Mouse (Mus musculus): ENCODE measurements around the gene Kmt5a. TPM values are rescaled to one million over a fixed set of nuclear protein-coding genes. Genes with fewer than 3 reads are reported as not detected.
A peak's percentile ranks its signal among the peaks of the same experiment; 100 is the strongest.

Gene Kmt5a
- 50.3 and 57.5 TPM in 2 replicates for polyA plus RNA-seq (2014; fragmentation: Nextera tagmentation; extraction: Ambion mirVana)

DNA sequence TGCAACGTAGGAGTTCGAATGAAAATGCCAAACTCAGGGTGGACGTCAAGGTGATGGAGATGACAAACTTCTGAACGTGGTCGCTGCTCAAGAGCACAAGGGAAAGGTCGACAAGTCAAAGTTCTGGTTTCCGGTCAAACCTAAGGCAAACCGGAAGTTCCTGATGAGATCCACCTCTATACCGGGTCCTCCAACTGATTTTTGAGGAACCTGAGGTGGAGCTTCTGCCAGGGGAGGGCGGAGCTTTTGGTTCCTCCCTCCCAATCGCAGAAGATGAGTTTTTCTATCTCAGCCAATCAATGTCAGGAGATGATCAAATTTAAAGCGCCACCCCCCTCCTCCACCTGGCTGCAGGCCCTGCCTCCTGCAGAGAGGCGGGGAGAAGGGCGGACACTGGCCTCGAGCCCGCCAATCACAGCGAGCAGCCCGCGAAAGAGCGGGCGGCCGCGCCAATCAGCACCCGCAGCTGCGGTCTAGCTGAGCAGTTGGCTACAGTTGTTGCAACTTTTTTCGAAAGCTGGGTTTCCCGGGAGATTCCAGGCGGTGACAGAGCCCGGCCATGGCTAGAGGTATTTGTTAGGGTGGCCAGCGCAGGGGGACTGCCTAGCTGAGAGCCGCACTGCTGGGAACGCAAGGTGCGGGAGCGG lies at the start of gene Kmt5a:
Kmt5a (plus strand) TSS at position 484 of the 647 bp plus-strand sequence.
- Histone ChIP-seq H3K4me3 (ENCODE audit: low read depth, low read length) (peak within 1 kb of the TSS; percentile 70), H3K27ac (replicated peaks; ENCODE audit: low read depth, low read length) (peak within 1 kb of the TSS; percentile 80), H3K4me2 (ENCODE audit: low read depth, low read length) (peak within 1 kb of the TSS; percentile 93), H3K27me3 (replicated peaks; ENCODE audit: control insufficient read depth, insufficient read depth, low read length) (no peaks in the 10 kb centered on the region), H3K36me3 (ENCODE audit: control insufficient read depth, insufficient read depth, low read length) (no peaks in the 10 kb centered on the region), H3K4me1 (ENCODE audit: control insufficient read depth, insufficient read depth, low read length) (peaks cover 14% of the 10 kb centered on the region), H3K9ac (ENCODE audit: low read depth, low read length) (peak within 1 kb of the TSS; percentile 76), H3K9me3 (ENCODE audit: control insufficient read depth, low read length) (no peaks in the 10 kb centered on the region)
- ATAC-seq (ENCODE audit: low read depth) (peak; percentile 99), DNase-seq (ENCODE audit: low spot score) (peak; percentile 98)
- WGBS, result under 1% methylated on average over 29 of the region's 34 CpGs

DNA sequence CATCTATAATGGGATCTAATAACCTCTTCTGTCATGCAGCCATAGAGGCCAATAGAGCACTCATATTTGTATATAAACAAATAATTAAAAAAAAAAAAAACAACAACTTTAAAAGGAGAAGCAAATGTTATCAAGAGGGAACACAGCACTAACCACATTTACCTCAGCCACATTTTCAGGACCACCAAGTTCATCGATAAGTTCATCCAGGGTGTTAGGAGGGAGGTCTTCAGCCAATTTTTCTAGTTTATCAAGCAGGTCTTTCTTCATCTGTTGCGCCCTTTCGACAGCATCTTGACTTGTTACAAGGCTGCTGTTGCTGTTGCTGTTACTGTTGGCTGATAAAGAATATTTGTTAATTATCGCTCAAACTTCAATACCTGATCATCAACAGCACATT lies 47.3 kb upstream of the Kmt5a start:
- no peak for DNase-seq (ENCODE audit: low spot score)
- ATAC-seq (ENCODE audit: low read depth), result no peak
- no peaks in the 10 kb centered on the region for H3K9me3 ChIP-seq (ENCODE audit: control insufficient read depth, low read length)
- H3K27ac ChIP-seq (replicated peaks; ENCODE audit: low read depth, low read length), result no peak overlapping the region
- H3K4me3 ChIP-seq (ENCODE audit: low read depth, low read length), result no peak overlapping the region
- no peak overlapping the region for H3K9ac ChIP-seq (ENCODE audit: low read depth, low read length)
- peaks cover 97% of the 10 kb centered on the region for H3K36me3 ChIP-seq (ENCODE audit: control insufficient read depth, insufficient read depth, low read length)
- H3K4me1 ChIP-seq (ENCODE audit: control insufficient read depth, insufficient read depth, low read length), result no peaks in the 10 kb centered on the region
- 94% methylated on average over 4 of the region's 4 CpGs for WGBS
- H3K27me3 ChIP-seq (replicated peaks; ENCODE audit: control insufficient read depth, insufficient read depth, low read length), result no peaks in the 10 kb centered on the region
- no peak overlapping the region for H3K4me2 ChIP-seq (ENCODE audit: low read depth, low read length)

DNA sequence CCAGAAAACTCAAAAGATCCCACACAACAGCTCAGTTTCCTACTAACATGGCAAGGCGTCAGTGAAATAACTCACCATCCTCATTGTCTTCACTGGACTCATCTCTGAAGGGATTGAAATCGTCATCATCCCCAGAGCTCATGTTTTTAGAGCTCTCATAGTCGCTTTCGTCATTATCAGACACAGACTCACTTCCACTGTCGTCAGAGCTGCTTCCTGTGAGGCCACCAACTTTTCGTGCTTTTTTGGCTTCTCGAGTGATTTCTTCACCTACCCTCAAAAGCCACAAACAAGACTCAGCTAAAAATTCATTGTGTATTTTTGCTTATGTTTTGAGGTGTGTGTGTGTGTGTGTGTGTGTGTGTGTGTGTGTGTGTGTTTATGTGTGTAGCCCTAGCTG lies 46.0 kb upstream of the Kmt5a start:
- Histone ChIP-seq H3K27ac (replicated peaks; ENCODE audit: low read depth, low read length) (no peak overlapping the region), H3K27me3 (replicated peaks; ENCODE audit: control insufficient read depth, insufficient read depth, low read length) (no peaks in the 10 kb centered on the region), H3K9me3 (ENCODE audit: control insufficient read depth, low read length) (no peaks in the 10 kb centered on the region), H3K36me3 (ENCODE audit: control insufficient read depth, insufficient read depth, low read length) (peaks cover 99% of the 10 kb centered on the region), H3K9ac (ENCODE audit: low read depth, low read length) (no peak overlapping the region), H3K4me2 (ENCODE audit: low read depth, low read length) (no peak overlapping the region), H3K4me1 (ENCODE audit: control insufficient read depth, insufficient read depth, low read length) (no peaks in the 10 kb centered on the region), H3K4me3 (ENCODE audit: low read depth, low read length) (no peak overlapping the region)
- ATAC-seq (ENCODE audit: low read depth) (no peak), DNase-seq (ENCODE audit: low spot score) (no peak)
- 88% methylated on average over 7 of the region's 7 CpGs for WGBS

DNA sequence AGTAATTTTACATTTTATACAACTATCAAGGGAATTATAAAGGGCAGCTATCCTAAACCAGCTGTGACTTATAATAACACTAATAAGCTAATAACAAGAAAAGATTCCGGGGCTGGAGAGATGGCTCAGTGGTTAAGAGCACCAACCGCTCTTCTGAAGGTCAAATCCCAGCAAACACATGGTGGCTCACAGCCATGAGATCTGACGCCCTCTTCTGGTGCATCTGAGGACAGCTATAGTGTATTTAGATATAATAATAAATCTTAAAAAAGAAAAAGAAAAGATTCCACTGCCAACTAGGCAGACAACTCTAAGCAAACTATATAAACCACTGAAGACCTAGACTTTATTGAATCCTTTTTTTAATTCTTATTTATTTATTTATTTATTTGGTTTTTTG lies 28.9 kb upstream of the Kmt5a start:
- 81% methylated on average over 3 of the region's 3 CpGs for WGBS

DNA sequence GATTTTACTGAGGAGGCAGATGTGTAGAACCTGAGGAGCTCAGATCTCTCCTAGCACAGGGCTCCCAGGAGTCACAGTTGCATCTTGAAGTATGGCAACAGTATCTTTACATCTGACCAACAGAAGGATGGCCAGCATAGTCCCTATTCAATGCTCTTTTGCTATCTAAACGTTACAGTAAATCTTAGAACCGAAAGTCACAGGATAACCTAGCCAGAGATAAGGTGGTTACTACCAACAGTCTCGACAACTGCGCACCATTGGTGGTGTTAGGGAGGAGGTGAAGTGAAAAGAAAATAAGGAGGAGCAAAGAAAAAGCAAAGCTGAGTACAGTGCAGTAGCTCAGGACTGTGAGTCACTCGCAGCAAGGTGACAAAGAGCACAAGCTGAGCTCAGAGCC lies 27.6 kb upstream of the Kmt5a start:
- no peaks in the 10 kb centered on the region for H3K9me3 ChIP-seq (ENCODE audit: control insufficient read depth, low read length)
- 94% methylated on average over 5 of the region's 5 CpGs for WGBS
- H3K4me3 ChIP-seq (ENCODE audit: low read depth, low read length), result no peak overlapping the region
- no peak overlapping the region for H3K27ac ChIP-seq (replicated peaks; ENCODE audit: low read depth, low read length)
- H3K4me1 ChIP-seq (ENCODE audit: control insufficient read depth, insufficient read depth, low read length), result no peaks in the 10 kb centered on the region
- H3K36me3 ChIP-seq (ENCODE audit: control insufficient read depth, insufficient read depth, low read length), result peaks cover 69% of the 10 kb centered on the region
- H3K4me2 ChIP-seq (ENCODE audit: low read depth, low read length), result no peak overlapping the region
- ATAC-seq (ENCODE audit: low read depth), result no peak
- no peak for DNase-seq (ENCODE audit: low spot score)
- H3K27me3 ChIP-seq (replicated peaks; ENCODE audit: control insufficient read depth, insufficient read depth, low read length), result no peaks in the 10 kb centered on the region
- no peak overlapping the region for H3K9ac ChIP-seq (ENCODE audit: low read depth, low read length)

More for the DNA sequence above, 28.9 kb upstream of the Kmt5a start:
- no peak for ATAC-seq (ENCODE audit: low read depth)
- Histone ChIP-seq H3K27ac (replicated peaks; ENCODE audit: low read depth, low read length) (no peak overlapping the region), H3K4me3 (ENCODE audit: low read depth, low read length) (no peak overlapping the region), H3K4me1 (ENCODE audit: control insufficient read depth, insufficient read depth, low read length) (no peaks in the 10 kb centered on the region), H3K36me3 (ENCODE audit: control insufficient read depth, insufficient read depth, low read length) (peaks cover 80% of the 10 kb centered on the region), H3K4me2 (ENCODE audit: low read depth, low read length) (no peak overlapping the region), H3K9me3 (ENCODE audit: control insufficient read depth, low read length) (no peaks in the 10 kb centered on the region), H3K27me3 (replicated peaks; ENCODE audit: control insufficient read depth, insufficient read depth, low read length) (no peaks in the 10 kb centered on the region), H3K9ac (ENCODE audit: low read depth, low read length) (no peak overlapping the region)
- no peak for DNase-seq (ENCODE audit: low spot score)

DNA sequence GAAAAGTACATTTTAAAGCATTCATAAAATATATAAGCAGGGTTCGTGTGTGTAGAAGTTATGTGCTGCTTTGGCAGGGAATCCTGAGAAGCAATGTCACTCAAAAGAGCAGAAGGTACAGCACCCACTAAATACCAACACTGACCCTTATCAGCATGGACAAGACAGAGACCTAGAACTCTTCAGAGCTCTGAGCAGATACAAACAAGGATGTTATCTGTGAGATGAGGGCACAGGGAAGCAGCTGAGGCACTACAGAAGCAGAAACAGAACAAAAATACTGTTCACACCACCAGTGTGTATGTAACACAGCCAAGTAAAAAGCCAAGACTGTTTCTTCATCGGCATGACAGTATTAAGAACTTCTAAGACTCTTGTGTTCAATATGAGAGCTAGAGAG lies 20.8 kb upstream of the Kmt5a start:
- no peak overlapping the region for H3K27ac ChIP-seq (replicated peaks; ENCODE audit: low read depth, low read length)
- no peak overlapping the region for H3K4me3 ChIP-seq (ENCODE audit: low read depth, low read length)
- H3K4me1 ChIP-seq (ENCODE audit: control insufficient read depth, insufficient read depth, low read length), result no peaks in the 10 kb centered on the region; the same call in 1 of the 2 replicates
- 93% methylated on average over 2 of the region's 2 CpGs for WGBS
- no peaks in the 10 kb centered on the region for H3K27me3 ChIP-seq (replicated peaks; ENCODE audit: control insufficient read depth, insufficient read depth, low read length)
- no peak for ATAC-seq (ENCODE audit: low read depth)
- H3K4me2 ChIP-seq (ENCODE audit: low read depth, low read length), result no peak overlapping the region
- DNase-seq (ENCODE audit: low spot score), result no peak
- H3K9me3 ChIP-seq (ENCODE audit: control insufficient read depth, low read length), result no peaks in the 10 kb centered on the region
- peaks cover 24% of the 10 kb centered on the region; the same call in 1 of the 2 replicates for H3K36me3 ChIP-seq (ENCODE audit: control insufficient read depth, insufficient read depth, low read length)
- H3K9ac ChIP-seq (ENCODE audit: low read depth, low read length), result no peak overlapping the region

DNA sequence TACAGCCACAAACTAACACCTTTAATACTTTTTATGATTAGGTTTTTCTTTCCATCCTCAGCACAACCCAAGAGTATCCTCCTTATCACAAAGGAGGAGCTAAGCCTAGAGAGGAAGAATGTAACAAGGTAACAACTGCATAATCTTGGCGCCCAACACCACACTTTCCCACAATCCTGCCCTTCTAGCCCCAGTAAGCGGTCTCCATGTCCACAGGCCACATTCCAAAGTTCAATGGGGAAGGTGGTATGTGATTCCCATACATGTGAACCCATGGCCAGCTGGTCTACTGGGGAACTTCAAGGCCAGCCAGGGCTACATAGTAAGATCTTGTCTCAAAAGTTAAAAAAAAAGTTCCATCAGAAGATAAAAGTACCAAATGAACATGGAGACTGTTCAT lies 17.9 kb upstream of the Kmt5a start:
- WGBS, result 94% methylated on average over 2 of the region's 2 CpGs

DNA sequence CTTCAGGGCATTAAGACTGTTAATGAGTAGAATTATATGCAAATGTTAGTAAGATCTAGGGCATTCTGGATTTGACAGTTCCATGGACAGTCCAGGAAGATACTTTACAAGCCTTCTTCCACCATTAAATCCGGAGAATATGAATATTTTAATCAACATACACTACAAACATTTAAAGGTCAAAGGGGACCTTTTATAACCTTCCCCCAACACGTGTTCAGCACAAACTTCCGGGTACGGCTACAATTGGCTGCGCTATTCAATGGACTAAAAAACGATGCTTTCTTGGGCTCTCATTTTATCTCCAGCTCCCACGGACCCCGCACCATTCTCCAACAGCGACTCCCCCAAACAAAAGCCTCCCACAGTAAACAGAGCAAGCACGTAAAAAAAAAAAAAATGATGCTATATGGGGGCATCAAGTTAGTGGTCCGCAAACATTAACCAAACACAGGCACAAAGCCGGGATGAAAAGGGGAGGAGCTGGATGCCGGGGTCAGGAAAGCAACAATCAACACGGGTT lies 15.5 kb upstream of the Kmt5a start:
- H3K4me2 ChIP-seq (ENCODE audit: low read depth, low read length), result peak overlapping the region; percentile 89
- no peaks in the 10 kb centered on the region; the same call in 1 of the 2 replicates for H3K4me1 ChIP-seq (ENCODE audit: control insufficient read depth, insufficient read depth, low read length)
- no peak for ATAC-seq (ENCODE audit: low read depth)
- H3K36me3 ChIP-seq (ENCODE audit: control insufficient read depth, insufficient read depth, low read length), result 0 out of 2 replicates have a peak, but pooled peaks cover 11% of the 10 kb centered on the region
- H3K4me3 ChIP-seq (ENCODE audit: low read depth, low read length), result peak overlapping the region; percentile 98
- no peak for DNase-seq (ENCODE audit: low spot score)
- H3K9me3 ChIP-seq (ENCODE audit: control insufficient read depth, low read length), result no peaks in the 10 kb centered on the region
- 3% methylated on average over 14 of the region's 14 CpGs for WGBS
- H3K9ac ChIP-seq (ENCODE audit: low read depth, low read length), result peak overlapping the region; percentile 92
- H3K27ac ChIP-seq (replicated peaks; ENCODE audit: low read depth, low read length), result no peak overlapping the region
- H3K27me3 ChIP-seq (replicated peaks; ENCODE audit: control insufficient read depth, insufficient read depth, low read length), result no peaks in the 10 kb centered on the region

More for the DNA sequence above, 17.9 kb upstream of the Kmt5a start:
- no peaks in the 10 kb centered on the region; the same call in 1 of the 2 replicates for H3K4me1 ChIP-seq (ENCODE audit: control insufficient read depth, insufficient read depth, low read length)
- H3K36me3 ChIP-seq (ENCODE audit: control insufficient read depth, insufficient read depth, low read length), result 0 out of 2 replicates have a peak, but pooled peaks cover 15% of the 10 kb centered on the region
- H3K4me3 ChIP-seq (ENCODE audit: low read depth, low read length), result no peak overlapping the region
- DNase-seq (ENCODE audit: low spot score) (no peak), ATAC-seq (ENCODE audit: low read depth) (no peak)
- no peaks in the 10 kb centered on the region for H3K9me3 ChIP-seq (ENCODE audit: control insufficient read depth, low read length)
- H3K4me2 ChIP-seq (ENCODE audit: low read depth, low read length), result no peak overlapping the region
- no peak overlapping the region for H3K27ac ChIP-seq (replicated peaks; ENCODE audit: low read depth, low read length)
- H3K27me3 ChIP-seq (replicated peaks; ENCODE audit: control insufficient read depth, insufficient read depth, low read length), result no peaks in the 10 kb centered on the region
- H3K9ac ChIP-seq (ENCODE audit: low read depth, low read length), result no peak overlapping the region

Data from embryonic facial prominence, embryonic 14.5 days (tissue).